In the genomic region with DNA sequence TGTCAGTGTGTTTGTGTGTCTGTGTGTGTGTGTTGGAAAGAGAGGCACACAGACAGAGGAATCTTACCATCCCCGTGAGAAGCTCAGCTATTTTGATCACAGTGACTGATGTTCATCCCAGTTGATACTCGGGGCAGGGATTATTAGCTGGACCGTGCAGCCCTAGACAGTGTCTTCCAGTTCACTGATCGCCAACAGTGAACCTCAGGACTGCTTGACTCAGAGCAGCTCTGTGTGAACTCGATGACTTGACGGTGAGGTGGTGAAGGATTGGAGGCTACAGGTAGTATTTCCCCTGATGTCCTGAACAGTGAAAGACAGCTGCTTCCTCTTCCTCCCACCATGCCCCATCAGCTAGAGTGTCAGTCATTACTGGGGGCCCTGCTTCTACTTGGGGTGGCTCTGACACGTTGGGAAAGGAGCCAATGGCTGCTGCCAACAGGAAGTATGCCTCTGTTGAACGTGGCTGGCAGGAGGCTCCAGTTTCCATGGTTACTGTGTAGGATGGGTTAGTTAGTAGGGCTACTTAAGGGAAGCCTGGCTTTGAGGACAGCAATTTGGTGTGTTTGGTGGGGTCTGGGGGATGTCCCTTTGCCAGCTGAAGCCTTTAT, we compare ENCODE assay signal across 12 mouse cellular contexts.
A peak's percentile ranks its signal among the peaks of the same experiment; 100 is the strongest.
DNase-seq lines count a peak whose midpoint lies in the region; ATAC-seq lines count a peak whose summit lies in the region.
"Had no signal": no experiment of that assay in that cellular context is flagged by ENCODE, and none has a peak within 500 bp of the region (broad histone marks: within the 10 kb centered on the region; RNA-seq: fewer than 3 reads in every experiment).

No protein-coding gene starts in this region.

- no peak overlapping the region for H3K4me3 ChIP-seq in kidney, embryonic 16.5 days (ENCODE audit: low read length)
- no peak overlapping the region for H3K4me3 ChIP-seq in forebrain, embryonic 15.5 days
- H3K4me3 ChIP-seq in midbrain, embryonic 11.5 days (ENCODE audit: low read depth, low read length): no peak overlapping the region
- H3K4me3 ChIP-seq: limb, embryonic 12.5 days had no signal

- H3K4me1 ChIP-seq in kidney, embryonic 16.5 days (ENCODE audit: insufficient read depth, low read length): peaks cover 37% of the 10 kb centered on the region
- H3K4me1 ChIP-seq in forebrain, embryonic 15.5 days: peaks cover 71% of the 10 kb centered on the region
- peaks cover 78% of the 10 kb centered on the region for H3K4me1 ChIP-seq in midbrain, embryonic 11.5 days (ENCODE audit: control insufficient read depth, insufficient read depth, low read length)

- ATAC-seq in kidney, embryonic 16.5 days (ENCODE audit: low FRiP score, low TSS enrichment): 0 out of 2 replicates have a peak, but pooled peaks have one; percentile 36
- peak; percentile 58 for ATAC-seq in forebrain, embryonic 15.5 days (replicated peaks)
- ATAC-seq in midbrain, embryonic 11.5 days (ENCODE audit: low FRiP score): peak; percentile 8; the same call in 1 of the 2 replicates

- no peaks in the 10 kb centered on the region for H3K36me3 ChIP-seq in kidney, embryonic 16.5 days (ENCODE audit: insufficient read depth, low read length)
- no peaks in the 10 kb centered on the region for H3K36me3 ChIP-seq in forebrain, embryonic 15.5 days
- H3K36me3 ChIP-seq in midbrain, embryonic 11.5 days (ENCODE audit: control insufficient read depth, insufficient read depth, low read length): no peaks in the 10 kb centered on the region
- H3K36me3 ChIP-seq: limb, embryonic 12.5 days had no signal

- H3K9me3 ChIP-seq in kidney, embryonic 16.5 days (ENCODE audit: low read length): no peaks in the 10 kb centered on the region
- no peaks in the 10 kb centered on the region for H3K9me3 ChIP-seq in forebrain, embryonic 15.5 days
- no peaks in the 10 kb centered on the region for H3K9me3 ChIP-seq in midbrain, embryonic 11.5 days (ENCODE audit: control insufficient read depth, low read length)
- H3K9me3 ChIP-seq: limb, embryonic 12.5 days had no signal

- no peak overlapping the region for H3K9ac ChIP-seq in kidney, embryonic 16.5 days (replicated peaks; ENCODE audit: low read length)
- no peak overlapping the region for H3K9ac ChIP-seq in forebrain, embryonic 15.5 days (replicated peaks)
- no peak overlapping the region for H3K9ac ChIP-seq in midbrain, embryonic 11.5 days (ENCODE audit: low read length)
- H3K9ac ChIP-seq: limb, embryonic 12.5 days had no signal

- whole genome bisulfite sequencing in kidney, embryonic 16.5 days: 28% methylated on average over 8 of the region's 8 CpGs
- 21% methylated on average over 8 of the region's 8 CpGs for WGBS in forebrain, embryonic 15.5 days
- 39% methylated on average over 8 of the region's 8 CpGs for WGBS in midbrain, embryonic 11.5 days

- H3K4me2 ChIP-seq in kidney, embryonic 16.5 days (replicated peaks; ENCODE audit: low read depth, low read length): no peak overlapping the region
- no peak overlapping the region for H3K4me2 ChIP-seq in forebrain, embryonic 15.5 days (replicated peaks)
- H3K4me2 ChIP-seq in midbrain, embryonic 11.5 days: no peak overlapping the region
- H3K4me2 ChIP-seq: limb, embryonic 12.5 days had no signal

- no peak for DNase-seq in kidney, adult 9 months
- peak; percentile 41 for DNase-seq in 416B (ENCODE audit: low read depth)
- DNase-seq in midbrain, embryonic 11.5 days (ENCODE audit: low spot score, missing footprints): no peak
- no peak for DNase-seq in spleen, postnatal 14 days (ENCODE audit: low spot score in 2 of 2)
- DNase-seq in ovary, adult 18-20 months (ENCODE audit: low spot score): no peak
- no peak for DNase-seq in urinary bladder, postnatal 25 days (ENCODE audit: low spot score)
- DNase-seq: adrenal gland, postnatal 10 days; heart, postnatal 14 days; thymus, postnatal 36 days had no signal

- H3K27ac ChIP-seq in kidney, embryonic 16.5 days (ENCODE audit: low read length): no peak overlapping the region
- peak overlapping the region; percentile 23; the same call in 1 of the 2 replicates for H3K27ac ChIP-seq in forebrain, embryonic 15.5 days (replicated peaks)
- H3K27ac ChIP-seq in midbrain, embryonic 11.5 days (ENCODE audit: low read depth, low read length): no peak overlapping the region
- H3K27ac ChIP-seq: limb, embryonic 12.5 days had no signal

- no peaks in the 10 kb centered on the region for H3K27me3 ChIP-seq in kidney, embryonic 16.5 days (ENCODE audit: insufficient read depth, low read length)
- no peaks in the 10 kb centered on the region for H3K27me3 ChIP-seq in forebrain, embryonic 15.5 days
- no peaks in the 10 kb centered on the region for H3K27me3 ChIP-seq in midbrain, embryonic 11.5 days (ENCODE audit: control insufficient read depth, insufficient read depth, low read length)
- H3K27me3 ChIP-seq: limb, embryonic 12.5 days had no signal

Comparison
In these comparisons a context has a peak if more than half of its experiments do, and no peak if none do; other contexts are left out.
1. ATAC-seq: peak in every context shown above with its lines; median percentile 58 in forebrain, embryonic 15.5 days; 36 in kidney, embryonic 16.5 days; 8 in midbrain, embryonic 11.5 days.